Mouse (Mus musculus) CH12F3 (cell line): Measurements from ENCODE around the gene Ankrd63.

Experiments used
- in situ Hi-C: fragments of 300-500 bp; cut with MboI; formaldehyde crosslinking; loops from 2 replicates; pipeline ENCODE4 v1.14.3; 2020; ENCODE audit warnings: low sequenced_read_pairs

The Ankrd63 gene

DNA sequence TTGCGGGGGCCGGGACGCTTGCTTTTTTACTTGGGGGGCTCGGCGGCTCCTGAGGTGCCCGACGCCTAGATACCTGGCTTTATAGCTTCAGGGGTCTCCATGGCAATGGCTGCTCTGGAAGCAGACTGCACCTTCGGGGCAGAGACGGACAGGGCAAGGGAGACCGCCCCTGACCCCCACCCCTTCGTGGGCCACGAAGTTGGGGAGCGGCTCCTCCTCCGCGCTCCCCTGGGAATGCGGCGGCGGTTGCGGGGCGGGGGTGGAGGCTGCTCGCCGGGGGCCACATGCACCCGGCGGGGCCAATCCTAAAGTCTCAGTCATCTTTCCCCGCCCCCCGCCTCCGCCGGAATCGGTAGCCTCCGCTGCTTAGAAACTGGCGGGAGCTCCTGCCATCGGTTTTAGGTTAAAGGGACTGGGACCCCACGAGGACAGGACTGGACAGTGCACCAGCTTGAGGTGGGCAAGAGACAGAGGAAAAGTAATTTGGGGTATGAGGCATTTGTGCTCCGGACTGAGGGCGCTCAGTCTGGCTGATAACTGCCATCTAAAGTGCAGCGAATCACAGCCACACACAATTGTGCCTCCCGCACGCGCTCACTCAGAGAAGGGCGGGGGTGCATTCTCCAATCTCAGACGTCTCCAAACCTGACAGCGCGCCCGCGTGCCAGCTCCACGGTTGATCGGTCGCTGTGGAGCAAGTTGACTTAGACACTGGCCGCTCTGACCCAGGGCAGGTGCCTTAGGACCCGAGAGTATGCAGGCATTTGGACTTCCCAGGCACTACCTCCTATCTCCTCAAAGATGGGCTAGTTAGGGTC, at the start of gene Ankrd63:
Gene Ankrd63 (minus strand): TSS at position 51 of the 818 bp plus-strand sequence.
- in situ Hi-C loops: no loop called here

DNA sequence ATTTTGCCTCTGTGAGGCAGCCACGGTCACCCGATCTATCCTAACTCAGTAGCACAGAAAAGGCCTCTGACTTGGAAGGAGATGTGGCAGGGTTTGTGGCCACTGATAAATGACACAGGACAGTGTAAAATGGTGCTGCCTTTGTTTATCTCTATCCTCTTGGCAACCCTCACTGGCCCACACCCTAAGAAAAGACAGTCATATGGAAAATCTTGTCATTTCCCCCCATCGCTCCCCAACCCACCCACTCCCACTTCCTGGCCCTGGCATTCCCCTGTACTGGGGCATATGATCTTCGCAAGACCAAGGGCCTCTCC, 49.0 kb upstream of the Ankrd63 start:
- in situ Hi-C loops: no loop called here

DNA sequence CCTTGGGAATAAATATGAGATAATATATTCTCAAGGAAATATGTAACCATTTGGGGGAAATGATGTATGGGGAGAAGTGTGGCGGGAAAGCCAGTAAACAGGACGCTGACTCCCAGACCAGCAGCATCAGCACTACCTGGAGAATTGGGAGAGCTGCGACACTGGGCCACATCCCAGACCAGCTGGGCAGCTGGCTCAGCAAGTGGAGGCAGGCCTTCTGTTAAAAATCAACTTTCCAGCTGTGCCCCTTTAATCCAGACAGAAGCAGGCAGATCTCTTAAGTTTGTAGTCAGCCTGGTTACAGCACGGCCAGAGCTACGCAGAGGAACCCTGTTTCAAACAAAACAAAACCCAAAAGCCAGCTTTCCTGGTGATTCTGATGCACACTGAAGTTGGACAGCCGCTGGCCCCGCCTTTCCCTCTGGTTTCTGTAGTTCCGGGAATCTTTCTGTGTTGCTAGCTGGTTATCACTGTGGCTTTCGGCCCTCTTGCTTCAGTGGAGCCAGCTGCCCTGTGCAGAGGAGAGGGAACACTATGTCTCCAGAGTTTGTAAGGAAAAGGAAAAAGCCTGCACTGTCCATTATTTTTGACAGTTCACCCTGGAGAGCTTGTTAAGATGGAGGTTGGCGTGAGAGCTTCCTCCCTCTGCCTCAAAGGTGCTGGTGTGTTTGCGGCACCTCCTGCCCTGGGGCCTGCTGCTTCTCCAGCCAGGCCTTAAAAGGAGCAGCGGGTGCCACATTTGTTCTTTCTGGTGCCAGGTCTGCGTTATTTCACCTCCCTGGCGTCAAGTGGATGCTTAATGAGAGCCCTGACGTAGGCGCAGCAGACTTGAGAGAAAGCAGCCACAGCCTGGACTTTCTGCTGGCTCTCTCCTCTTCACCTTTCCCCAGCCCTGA, 48.4 kb upstream of the Ankrd63 start:
- in situ Hi-C loops: no loop called here

DNA sequence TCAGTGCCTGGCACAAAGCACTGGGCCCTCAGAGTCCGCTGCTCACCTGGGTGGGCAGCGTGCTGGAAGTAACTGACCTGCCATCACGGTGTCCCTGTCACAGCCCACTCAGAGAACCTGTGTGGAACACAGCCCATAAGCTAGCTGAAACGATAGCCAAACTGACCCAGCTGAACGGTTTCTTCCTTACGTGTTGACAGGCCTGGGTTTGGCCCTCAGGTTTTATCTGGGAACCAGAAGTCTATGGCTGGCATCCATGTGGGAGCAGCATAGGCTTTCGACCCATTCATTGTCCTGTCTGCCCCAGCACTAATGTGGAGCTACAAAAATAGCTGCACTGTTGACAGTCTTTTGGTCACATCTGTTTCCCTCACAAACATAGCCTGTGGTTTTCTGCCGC, 46.7 kb upstream of the Ankrd63 start:
- in situ Hi-C loops: no loop called here

DNA sequence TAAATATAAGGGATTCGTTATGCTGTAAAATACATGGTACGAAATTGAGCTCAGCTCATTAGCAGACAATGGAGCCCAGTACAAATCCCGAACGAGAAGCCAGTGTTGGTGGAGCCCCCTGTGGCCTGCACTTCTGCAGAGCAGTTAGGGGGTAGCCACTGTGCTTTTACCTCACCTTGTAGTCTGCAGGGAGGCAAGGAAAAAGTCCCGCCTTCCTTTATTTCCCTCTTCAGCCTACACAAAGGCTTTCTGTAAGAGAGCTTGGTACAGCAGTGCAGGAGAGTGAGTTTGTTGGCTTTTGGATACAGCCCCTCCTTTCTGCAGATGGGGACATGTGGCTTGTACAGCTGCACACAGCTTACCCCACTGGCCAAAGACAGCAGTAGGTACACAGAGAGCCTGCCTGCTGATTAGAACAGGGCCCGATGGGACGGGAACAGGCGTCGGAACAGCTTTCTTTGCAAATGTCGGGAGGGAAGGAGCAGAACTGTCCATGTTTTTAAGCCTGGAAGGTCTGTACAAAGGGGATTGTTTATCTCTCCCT, 45.6 kb upstream of the Ankrd63 start:
- in situ Hi-C loops: loop anchor here (25.0 kb wide), 1 partner anchor 262 kb away; the partner anchor contains the start of gene Srp14

DNA sequence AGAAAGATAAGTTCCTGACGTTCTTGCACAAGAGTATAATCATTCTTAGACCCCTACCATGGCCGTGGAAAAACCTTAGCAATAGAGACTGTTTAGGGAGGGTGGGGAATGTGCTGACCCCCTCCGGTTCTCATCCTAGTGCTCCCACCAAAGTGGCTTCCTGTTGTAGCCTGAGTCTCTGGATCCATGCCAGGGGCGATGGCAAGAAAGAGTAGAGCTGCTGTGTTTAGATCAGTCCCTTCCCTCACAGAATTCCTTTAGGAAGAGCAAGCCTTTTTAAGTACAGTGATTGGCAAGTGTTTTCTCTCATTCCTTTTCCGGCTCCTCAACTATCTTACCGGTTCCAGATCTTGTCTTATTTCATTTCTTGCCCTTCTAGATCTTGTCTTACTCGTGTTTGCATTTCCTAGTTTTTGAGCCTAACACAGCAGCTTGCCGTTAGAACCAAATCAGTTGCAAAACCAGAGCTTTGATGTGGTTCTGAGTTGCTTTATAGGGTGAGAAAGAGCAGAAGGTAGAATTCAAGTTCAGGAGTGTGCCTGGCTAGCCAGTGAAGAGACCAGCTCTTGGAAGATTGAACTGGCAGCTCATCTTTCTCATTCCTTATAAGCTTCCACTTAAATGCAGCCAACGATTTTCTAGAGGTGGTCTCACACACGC, 43.7 kb upstream of the Ankrd63 start:
- in situ Hi-C loops: loop anchor here (25.0 kb wide), 1 partner anchor 260 kb away; the partner anchor contains the start of gene Srp14

DNA sequence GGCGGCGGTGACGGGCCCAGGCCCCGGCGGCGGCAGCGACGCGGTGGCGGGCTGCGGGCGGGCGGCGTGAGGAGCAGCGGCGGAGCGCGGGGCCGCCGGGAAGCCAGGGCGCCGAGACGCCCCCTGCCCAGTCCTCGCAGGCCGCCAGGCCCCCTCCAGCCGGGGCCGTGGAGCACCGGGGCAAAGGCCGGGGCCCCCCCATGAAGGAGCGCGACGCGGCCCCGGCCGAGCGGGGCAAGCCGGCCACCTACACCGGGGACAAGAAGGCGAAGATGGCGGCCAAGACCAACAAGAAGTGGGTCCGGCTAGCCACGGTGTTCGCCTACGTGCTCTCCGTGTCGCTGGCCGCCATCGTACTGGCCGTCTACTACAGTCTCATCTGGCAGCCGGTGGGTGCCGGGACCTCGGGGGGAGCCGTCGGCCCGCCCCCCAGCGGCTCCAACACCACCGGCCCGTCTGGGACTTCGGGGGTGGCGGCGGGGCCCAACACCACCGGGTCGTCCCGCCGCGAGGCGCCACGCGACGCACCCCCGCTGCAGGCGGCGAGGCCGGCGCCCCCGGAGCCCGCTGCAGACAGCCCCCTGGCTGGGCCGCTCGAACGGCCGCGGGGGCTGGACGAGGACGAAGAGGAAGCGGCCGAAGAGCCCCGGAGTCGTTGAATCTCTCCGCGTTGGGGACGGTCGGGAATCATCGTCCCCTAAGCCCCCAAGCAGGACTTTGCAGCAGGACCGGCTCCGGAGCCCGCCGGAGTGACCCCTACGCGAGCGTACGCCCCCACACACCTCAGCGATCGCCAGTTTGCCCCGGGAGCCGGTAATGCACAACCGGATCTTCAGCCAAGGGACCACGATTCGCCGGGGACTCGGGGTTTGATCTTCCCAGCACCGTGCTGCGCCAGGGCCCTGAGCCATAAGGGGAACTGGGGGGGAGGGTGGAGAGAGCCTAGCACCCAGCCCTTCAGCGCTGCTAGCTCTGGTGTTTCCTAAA, 42.4 kb upstream of the Ankrd63 start:
- in situ Hi-C loops: loop anchor here (25.0 kb wide), 1 partner anchor 259 kb away; the partner anchor contains the start of gene Srp14

DNA sequence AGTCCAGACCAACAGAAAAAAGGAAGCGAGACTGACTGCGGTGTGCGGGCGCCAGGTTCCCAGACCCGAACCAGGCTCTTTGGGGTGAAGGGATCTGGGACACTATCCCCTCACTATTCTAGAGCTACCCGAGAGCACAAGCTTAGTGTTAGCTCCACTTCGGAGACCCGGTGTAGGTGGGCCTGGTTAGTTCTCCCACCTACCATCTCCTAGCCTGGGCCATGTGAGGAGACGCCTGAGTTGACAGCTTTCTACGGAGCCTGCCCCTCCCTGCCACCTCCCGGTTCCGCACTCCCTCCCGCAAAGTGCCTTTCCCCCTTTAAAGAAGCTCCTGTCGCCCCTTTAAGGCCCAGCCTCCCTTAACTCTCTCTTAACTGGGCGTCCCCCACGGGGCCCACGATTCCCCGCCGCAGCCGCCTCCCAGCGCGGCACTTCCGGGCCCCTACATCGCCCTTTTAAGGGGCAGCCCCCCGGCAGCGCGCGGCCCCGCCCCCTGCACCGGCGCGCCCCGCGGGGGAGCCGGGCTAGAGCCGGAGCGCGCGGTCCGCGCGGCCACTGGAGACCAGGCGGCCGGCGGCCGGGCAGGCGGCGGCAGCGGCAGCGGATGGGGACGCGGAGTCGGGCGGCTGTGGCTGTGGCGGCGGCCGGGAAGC, 41.6 kb upstream of the Ankrd63 start, which contains the start of gene Inafm2:
Gene Inafm2 (plus strand): TSS at position 527 of the 653 bp plus-strand sequence.
- in situ Hi-C loops: loop anchor here (25.0 kb wide), 1 partner anchor 258 kb away; the partner anchor contains the start of gene Srp14

DNA sequence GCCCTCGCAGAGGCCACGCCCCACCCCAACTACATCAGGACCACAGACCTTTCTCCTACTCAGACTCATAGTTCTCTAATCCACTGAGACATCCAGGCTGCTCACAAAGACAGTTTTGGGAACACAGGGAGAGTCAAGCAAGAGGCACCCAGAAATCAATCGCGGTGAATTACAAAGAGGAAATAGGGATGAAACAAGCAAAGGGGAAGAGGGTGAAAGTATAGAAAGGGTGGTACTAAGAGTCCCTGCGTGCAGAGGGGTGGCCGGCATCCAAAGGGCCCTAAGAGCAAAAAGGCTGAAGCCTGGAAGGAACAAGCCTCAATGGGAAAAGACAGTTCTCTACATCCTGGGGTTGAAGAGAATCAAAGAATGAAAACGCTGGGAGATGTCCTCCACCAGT, 40.9 kb upstream of the Ankrd63 start:
- in situ Hi-C loops: loop anchor here (25.0 kb wide), 1 partner anchor 257 kb away; the partner anchor contains the start of gene Srp14

DNA sequence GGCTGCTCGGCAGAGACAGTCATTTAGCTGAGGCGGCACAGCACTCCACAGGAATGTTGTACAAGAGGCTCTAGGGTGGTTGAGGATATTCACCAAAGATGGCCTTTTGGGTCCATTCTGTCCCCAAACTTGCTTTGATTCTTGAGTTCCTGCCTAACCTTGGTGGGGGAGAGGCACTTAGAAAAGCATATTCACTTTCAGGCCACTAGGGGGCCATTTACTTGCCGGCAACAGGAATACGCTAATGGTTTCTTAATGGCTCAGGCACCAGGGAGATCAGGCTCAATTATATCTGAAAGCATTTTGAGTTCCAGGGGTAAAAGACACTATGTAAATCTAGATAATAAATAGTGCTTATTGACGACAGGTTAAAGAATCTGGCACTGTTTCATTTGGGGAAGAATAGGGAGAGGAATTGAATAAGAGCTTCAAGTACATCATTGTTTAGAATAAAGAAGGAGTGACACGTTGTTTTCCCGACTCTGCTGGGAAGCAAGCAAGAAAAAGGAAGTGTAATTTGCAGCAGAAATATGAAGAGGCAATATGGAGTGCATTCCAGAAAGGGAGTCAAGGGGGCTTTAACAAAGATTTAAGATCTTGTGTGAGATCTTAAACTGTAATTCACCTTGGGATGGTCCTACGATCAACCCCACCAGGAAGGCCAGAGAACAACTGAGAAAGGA, 39.6 kb upstream of the Ankrd63 start:
- in situ Hi-C loops: loop anchor here (25.0 kb wide), 1 partner anchor 256 kb away; the partner anchor contains the start of gene Srp14

DNA sequence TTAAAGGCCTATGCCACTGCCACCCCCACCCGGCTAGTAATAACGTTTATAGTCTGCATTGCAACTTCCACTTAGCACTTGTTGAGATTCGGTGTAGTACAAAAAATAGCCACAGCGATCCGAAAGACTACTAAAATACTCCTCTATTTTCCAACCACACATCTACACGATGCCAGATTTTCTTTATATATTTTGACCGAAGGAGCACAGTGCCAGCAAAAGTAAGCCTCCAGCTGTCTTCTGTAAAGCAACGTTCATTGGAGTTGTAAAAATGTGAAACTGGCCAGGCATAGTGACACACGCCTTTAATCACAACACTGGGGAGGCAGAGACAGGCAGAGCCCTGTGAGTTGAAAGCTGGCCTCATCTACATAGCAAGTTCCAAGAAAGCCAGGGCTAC, 37.4 kb upstream of the Ankrd63 start:
- in situ Hi-C loops: loop anchor here (25.0 kb wide), 1 partner anchor 254 kb away; the partner anchor contains the start of gene Srp14

DNA sequence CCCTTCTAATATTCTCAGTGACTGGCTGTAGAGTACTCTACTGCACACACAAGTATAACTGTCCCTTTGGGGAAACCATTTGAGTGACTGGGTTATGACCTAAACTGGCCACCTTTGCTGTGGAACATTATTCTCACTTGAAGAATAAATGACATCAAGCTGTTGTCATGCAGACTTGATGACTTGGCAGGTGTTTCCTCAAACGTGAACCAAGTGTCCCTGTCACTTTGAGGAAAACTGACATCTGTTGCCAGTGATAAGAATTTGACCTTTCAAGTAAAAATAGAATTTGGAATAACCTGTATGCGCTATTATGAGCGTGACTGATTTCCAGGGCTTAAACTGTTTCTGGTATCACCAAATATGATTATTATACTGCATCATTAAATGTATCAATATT, 36.6 kb upstream of the Ankrd63 start:
- in situ Hi-C loops: loop anchor here (25.0 kb wide), 1 partner anchor 253 kb away; the partner anchor contains the start of gene Srp14

DNA sequence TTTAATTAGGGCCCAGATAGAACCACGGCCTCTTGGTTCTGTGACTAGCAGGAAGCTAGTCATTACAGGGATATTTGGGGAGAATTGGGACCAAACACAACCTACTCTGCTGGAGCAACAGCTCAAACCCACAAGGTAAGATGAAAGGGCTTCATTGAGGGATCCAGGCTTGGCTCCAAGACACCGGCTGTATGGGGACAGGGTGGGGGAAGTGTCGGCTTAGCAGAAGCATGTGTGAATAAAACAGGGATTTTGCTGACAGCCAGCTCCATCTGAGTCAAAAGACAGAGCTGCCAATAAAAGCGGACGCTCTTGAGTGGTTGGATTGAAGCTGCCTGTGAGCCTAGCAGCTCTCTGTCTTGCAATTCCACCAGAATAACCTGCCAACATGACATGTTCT, 29.6 kb upstream of the Ankrd63 start:
- in situ Hi-C loops: loop anchor here (10.0 to 25.0 kb wide), 2 partner anchors 89 to 246 kb away; partner anchors contain the start of gene Srp14

DNA sequence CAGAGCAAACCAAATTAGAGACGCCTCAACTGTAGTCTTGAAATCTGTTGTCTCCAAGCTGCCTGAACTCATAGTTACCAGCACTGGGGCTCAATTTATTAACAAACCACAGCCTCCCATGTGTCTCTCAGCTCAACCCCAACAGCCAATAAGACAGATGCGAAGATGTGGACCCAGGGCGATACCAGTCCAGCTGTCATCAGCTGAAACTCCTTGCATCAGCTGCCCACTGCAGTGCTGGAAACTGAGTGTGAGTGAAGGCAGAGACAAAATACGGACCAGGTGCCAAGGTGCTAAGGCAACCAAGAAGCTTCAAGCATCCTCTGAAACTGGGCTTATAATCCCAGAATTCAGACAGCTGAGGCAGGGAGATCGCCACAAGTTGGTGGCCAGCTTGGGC, 28.2 kb upstream of the Ankrd63 start:
- in situ Hi-C loops: loop anchor here (10.0 to 25.0 kb wide), 2 partner anchors 87 to 245 kb away; partner anchors contain the start of gene Srp14

DNA sequence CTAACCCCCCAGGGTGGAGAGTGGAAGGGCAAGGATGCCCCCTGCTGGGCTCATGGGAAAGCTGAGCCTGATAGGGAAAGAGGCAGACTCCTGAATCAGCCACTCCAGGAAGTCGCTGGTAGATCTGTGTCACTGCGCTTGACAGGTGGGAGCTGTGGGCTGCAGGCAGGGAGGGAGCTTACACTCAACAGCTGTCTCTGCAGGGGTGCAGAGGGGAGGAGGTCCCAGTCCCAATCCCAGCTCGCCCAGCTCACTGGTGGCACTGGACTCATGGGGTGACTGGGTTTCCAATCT, 26.8 kb upstream of the Ankrd63 start:
- in situ Hi-C loops: loop anchor here (10.0 to 25.0 kb wide), 2 partner anchors 86 to 243 kb away; partner anchors contain the start of gene Srp14

DNA sequence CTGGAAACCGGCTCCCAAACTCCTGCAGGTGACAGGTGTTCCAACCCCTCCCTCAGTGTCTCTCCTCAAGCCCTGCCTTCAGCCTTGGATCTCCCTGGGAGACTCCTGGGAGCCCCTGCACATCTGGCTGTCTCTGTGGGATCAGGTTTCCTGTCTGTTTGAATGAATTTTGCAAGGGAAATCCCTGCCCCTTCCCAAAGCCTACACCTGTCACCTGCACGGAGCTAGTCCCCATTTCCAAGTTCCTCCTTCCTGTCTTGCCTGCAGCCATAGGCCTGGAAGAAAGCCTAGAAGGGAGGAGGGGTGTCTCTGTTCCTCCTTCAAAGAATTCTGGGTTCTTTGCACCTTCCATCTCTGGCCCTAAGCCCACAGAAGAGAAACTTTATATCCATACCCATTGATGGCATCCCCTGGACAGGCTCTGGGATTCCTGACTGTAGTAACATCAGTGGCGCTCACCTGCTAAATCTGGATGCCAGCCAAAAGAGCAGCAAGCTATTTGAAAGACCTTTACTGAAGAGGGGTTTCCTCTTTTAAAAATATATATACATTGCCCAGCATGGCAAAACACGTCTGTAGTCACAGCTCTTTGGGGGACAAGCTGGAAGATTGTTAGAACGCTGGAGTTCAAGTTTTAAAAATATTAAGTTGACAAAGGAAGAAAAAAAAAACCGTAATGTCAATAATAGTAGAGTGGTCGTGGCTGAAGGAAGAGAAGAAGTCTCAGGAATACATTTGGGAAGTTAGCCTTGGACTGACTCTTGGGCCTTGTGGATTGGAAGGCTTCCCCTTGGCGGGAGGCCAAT, 26.3 kb upstream of the Ankrd63 start:
- in situ Hi-C loops: loop anchor here (10.0 to 25.0 kb wide), 2 partner anchors 85 to 243 kb away; partner anchors contain the start of gene Srp14

DNA sequence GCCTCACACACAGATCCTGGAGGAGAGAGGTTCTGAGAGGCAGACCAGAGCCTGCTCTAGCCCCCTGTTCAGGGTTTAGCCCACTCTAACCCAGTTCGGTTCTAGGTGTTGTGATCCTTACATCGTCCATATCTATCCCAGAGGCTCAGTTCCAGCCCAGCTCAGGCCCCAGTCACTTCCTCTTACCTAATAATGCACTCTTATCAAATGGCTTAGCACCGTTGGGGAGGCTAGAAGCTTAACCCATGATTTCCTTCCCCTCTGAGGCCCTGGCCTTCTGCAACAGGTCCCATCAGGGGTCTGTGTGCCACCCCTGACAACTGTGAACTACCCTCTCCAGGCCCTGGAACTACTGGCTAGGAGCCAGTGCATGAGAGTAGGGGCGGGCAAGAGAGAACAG, 25.4 kb upstream of the Ankrd63 start:
- in situ Hi-C loops: loop anchor here (25.0 kb wide), 1 partner anchor 242 kb away; the partner anchor contains the start of gene Srp14
